Mouse (Mus musculus) embryonic facial prominence, embryonic 10.5 days (tissue): ENCODE measurements at regions not wholly inside any gene's neighbourhood (a gene's known extent, or its start where the extent isn't known, plus 50 kb on each side); places are given as distances from the start of the nearest gene placed in this dataset.
"Not testable (repeated sequence)": the region's sequence is repeated elsewhere in the genome, so short reads cannot be mapped to it uniquely, and the experiment has no call there.

Source experiments
- DNase-seq: peaks from one replicate; pipeline ENCODE4 v3.0.0-alpha.2; 2017; ENCODE audit warnings: low spot score
- H3K27ac ChIP-seq: fragments of 300-500 bp; sonication (generic); replicated peaks from 2 replicates; pipeline ENCODE4 v1.5.1; 2016; ENCODE audit warnings: mild to moderate bottlenecking
- H3K27me3 ChIP-seq: fragments of 300-500 bp; sonication (generic); replicated peaks from 2 replicates; pipeline ENCODE4 v1.6.1; 2016; ENCODE audit warnings: low read depth, mild to moderate bottlenecking; ENCODE audit not compliant: poor library complexity, severe bottlenecking
- H3K36me3 ChIP-seq: fragments of 300-500 bp; sonication (generic); replicated peaks from 2 replicates; pipeline ENCODE4 v1.6.1; 2016; ENCODE audit warnings: mild to moderate bottlenecking, moderate library complexity
- H3K4me1 ChIP-seq: fragments of 300-500 bp; sonication (generic); 2 replicates; pipeline ENCODE4 v1.6.1; 2016
- H3K4me3 ChIP-seq: fragments of 300-500 bp; sonication (generic); 2 replicates; pipeline ENCODE4 v1.5.1; 2016; ENCODE audit warnings: mild to moderate bottlenecking, moderate library complexity
- H3K9me3 ChIP-seq: fragments of 300-500 bp; sonication (generic); 2 replicates; pipeline ENCODE4 v1.6.1; 2016; ENCODE audit warnings: mild to moderate bottlenecking
- WGBS: fragments of 180-500 bp; shearing (Covaris S2); methylation state at CpG from one replicate; pipeline ENCODE4 v1.1.7; 2016; 5-methylcytosine and 5-hydroxymethylcytosine counted together

DNA sequence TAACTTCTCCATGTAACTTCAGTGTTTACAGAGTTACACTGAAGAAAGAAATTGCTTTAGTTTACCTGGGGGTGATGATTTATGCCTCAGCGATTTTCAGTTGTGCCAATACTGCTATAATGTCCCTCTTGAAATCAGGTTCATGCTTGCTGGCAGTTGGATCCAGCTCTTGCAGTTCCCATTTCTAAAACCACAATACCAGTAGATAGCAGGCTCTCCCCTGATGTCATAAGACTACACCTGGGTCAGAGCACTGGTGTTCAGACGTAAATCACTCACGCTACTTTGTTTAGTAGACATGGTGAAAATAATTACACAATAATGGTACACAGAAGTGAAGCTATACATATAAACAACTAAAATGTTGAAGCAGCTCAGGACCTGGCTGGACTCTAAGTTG is 800.2 kb upstream of the Zfp386 start:
- not testable (repeated sequence) for H3K27ac ChIP-seq, H3K9me3 ChIP-seq, H3K36me3 ChIP-seq, H3K4me1 ChIP-seq, DNase-seq, H3K27me3 ChIP-seq, H3K4me3 ChIP-seq
- WGBS = 87% methylated on average over 3 of the region's 3 CpGs

- Histone ChIP-seq H3K27me3 (no peaks in the 10 kb centered on the region), H3K27ac (no peak overlapping the region), H3K4me1 (no peaks in the 10 kb centered on the region), H3K4me3 (no peak overlapping the region), H3K36me3 (no peaks in the 10 kb centered on the region), H3K9me3 (peaks cover 22% of the 10 kb centered on the region)
- 75% methylated on average over 1 of the region's 1 CpGs for WGBS
- DNase-seq = no peak
These were observed 789.7 kb upstream of the Zfp386 start for GRCm38 (mm10) chr12:115257802-115258201.

DNA sequence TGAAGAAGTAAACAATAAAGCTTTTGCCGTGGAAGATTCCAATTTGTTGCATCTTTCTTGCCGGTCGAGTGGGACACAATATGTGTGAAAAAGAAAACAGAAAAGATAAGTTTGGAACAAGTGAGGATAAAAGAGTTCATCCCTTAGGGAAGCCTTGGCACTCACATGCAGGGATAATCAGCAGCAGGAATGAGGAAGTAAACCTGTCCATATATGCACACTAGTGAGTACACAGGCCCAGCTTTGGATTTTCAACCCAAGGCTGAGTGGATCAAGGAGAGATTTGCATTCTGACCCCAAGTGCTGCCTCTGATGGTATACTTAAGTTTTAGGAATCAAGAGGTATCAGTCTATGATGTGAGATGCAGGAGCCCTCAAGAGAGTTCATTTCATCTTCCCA is 788.8 kb upstream of the Zfp386 start:
- WGBS = 85% methylated on average over 3 of the region's 3 CpGs
- Histone ChIP-seq H3K36me3 (no peaks in the 10 kb centered on the region), H3K4me1 (no peaks in the 10 kb centered on the region), H3K4me3 (no peak overlapping the region), H3K9me3 (peaks cover 22% of the 10 kb centered on the region), H3K27me3 (no peaks in the 10 kb centered on the region), H3K27ac (no peak overlapping the region)
- DNase-seq = no peak

- H3K36me3 ChIP-seq, H3K4me3 ChIP-seq, H3K4me1 ChIP-seq, H3K27ac ChIP-seq, H3K27me3 ChIP-seq, DNase-seq: not testable (repeated sequence)
- H3K9me3 ChIP-seq = peaks cover 22% of the 10 kb centered on the region
These were observed 785.1 kb upstream of the Zfp386 start for GRCm38 (mm10) chr12:115262431-115262830.

DNA sequence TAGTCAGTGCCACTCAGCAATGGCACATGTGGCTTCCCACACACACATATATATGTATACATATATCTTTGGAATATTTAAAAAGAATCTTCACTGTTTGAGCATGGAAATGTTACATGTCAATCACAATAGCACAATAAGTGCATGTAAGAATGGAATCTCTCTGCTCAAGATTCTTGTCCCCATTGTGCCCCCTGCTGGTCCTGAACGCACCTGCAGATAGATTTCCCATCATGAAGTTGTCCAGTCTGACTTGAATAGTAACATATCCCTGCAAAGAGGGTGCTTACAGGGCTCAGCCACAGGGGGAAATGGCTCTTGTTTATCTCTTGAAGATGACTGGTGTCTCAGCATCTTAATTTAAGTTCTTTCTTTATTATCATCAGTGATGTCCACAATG is 770.8 kb upstream of the Zfp386 start:
- 79% methylated on average over 1 of the region's 1 CpGs for WGBS
- not testable (repeated sequence) for H3K36me3 ChIP-seq, DNase-seq, H3K27ac ChIP-seq, H3K27me3 ChIP-seq, H3K4me3 ChIP-seq, H3K4me1 ChIP-seq
- peaks cover 28% of the 10 kb centered on the region for H3K9me3 ChIP-seq

GRCm38 (mm10) chr12:115293772-115294171 is 753.8 kb upstream of the Zfp386 start:
- 75% methylated on average over 4 of the region's 4 CpGs for WGBS
- H3K4me3 ChIP-seq, H3K36me3 ChIP-seq, DNase-seq, H3K27me3 ChIP-seq, H3K4me1 ChIP-seq, H3K27ac ChIP-seq: not testable (repeated sequence)
- peaks cover 21% of the 10 kb centered on the region for H3K9me3 ChIP-seq

- not testable (repeated sequence) for H3K27me3 ChIP-seq, DNase-seq, H3K4me3 ChIP-seq, H3K36me3 ChIP-seq, H3K27ac ChIP-seq, H3K4me1 ChIP-seq
- H3K9me3 ChIP-seq = peaks cover 10% of the 10 kb centered on the region
These were observed 749.5 kb upstream of the Zfp386 start for GRCm38 (mm10) chr12:115298041-115298440.

DNA sequence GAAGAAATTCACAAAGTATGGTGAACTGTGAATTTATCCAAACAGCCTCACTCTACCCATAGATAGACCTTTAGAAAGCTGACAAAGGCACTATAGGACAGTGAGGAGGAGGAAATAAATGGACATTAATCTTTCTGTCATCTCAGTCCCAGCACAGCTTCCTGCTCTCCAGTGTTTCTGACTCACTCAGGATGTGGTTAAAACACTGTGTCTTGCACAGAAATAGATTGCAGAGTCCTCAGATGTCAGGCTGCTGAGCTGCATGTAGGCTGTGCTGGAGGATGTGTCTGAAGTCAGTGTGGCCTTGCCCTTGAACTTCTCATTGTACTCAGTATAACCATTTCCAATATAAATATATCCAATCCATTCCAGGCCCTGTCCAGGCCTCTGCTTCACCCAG is 735.6 kb upstream of the Zfp386 start:
- no peak overlapping the region for H3K27ac ChIP-seq
- peaks cover 14% of the 10 kb centered on the region; the same call in 1 of the 2 replicates for H3K9me3 ChIP-seq
- no peaks in the 10 kb centered on the region for H3K36me3 ChIP-seq
- no peaks in the 10 kb centered on the region for H3K27me3 ChIP-seq
- no peak overlapping the region for H3K4me3 ChIP-seq
- H3K4me1 ChIP-seq = no peaks in the 10 kb centered on the region
- no peak for DNase-seq

GRCm38 (mm10) chr12:115312604-115313003 is 734.9 kb upstream of the Zfp386 start:
- WGBS = 79% methylated on average over 1 of the region's 1 CpGs
- not testable (repeated sequence) for H3K4me3 ChIP-seq, DNase-seq, H3K27ac ChIP-seq, H3K27me3 ChIP-seq, H3K36me3 ChIP-seq, H3K4me1 ChIP-seq
- peaks cover 12% of the 10 kb centered on the region; the same call in 1 of the 2 replicates for H3K9me3 ChIP-seq

DNA sequence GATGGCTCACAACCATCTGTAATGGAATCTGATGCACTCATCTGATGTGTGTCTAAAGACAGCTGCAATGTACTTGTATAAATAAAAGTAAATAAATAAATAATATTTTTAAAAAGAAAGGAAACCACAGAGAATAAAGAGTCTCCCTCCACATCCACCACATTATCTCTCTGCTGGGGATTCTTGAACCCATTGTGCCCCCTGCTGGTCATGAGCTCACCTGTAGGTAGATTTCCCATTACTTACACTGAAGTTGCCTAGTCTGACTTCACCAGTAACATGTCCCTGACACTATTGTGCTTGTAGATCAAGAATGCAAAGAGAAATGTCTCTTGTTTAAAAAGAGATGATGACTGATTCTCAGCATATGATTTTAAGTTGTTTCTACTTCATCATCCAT is 726.9 kb upstream of the Zfp386 start:
- peaks cover 12% of the 10 kb centered on the region for H3K9me3 ChIP-seq
- H3K36me3 ChIP-seq = not testable (repeated sequence)

GRCm38 (mm10) chr12:115328439-115328838 is 719.1 kb upstream of the Zfp386 start:
- H3K4me1 ChIP-seq = no peaks in the 10 kb centered on the region
- H3K27ac ChIP-seq = no peak overlapping the region
- peaks cover 26% of the 10 kb centered on the region for H3K9me3 ChIP-seq
- DNase-seq = no peak
- no peaks in the 10 kb centered on the region for H3K27me3 ChIP-seq
- no peak overlapping the region for H3K4me3 ChIP-seq
- 60% methylated on average over 1 of the region's 1 CpGs for WGBS
- no peaks in the 10 kb centered on the region for H3K36me3 ChIP-seq

More for the DNA sequence above, 726.9 kb upstream of the Zfp386 start:
- H3K27me3 ChIP-seq, H3K4me3 ChIP-seq, H3K4me1 ChIP-seq, H3K27ac ChIP-seq, DNase-seq: not testable (repeated sequence)

- not testable (repeated sequence) for H3K27me3 ChIP-seq, H3K4me3 ChIP-seq, H3K27ac ChIP-seq, H3K4me1 ChIP-seq, H3K36me3 ChIP-seq, DNase-seq
- H3K9me3 ChIP-seq = peaks cover 13% of the 10 kb centered on the region; the same call in 1 of the 2 replicates
- WGBS = 92% methylated on average over 3 of the region's 3 CpGs
These were observed 712.8 kb upstream of the Zfp386 start for GRCm38 (mm10) chr12:115334770-115335169.

GRCm38 (mm10) chr12:115336594-115336993 is 710.9 kb upstream of the Zfp386 start:
- no peak for DNase-seq
- Histone ChIP-seq H3K9me3 (peaks cover 22% of the 10 kb centered on the region; the same call in 1 of the 2 replicates), H3K4me3 (no peak overlapping the region), H3K27ac (no peak overlapping the region), H3K4me1 (no peaks in the 10 kb centered on the region), H3K36me3 (no peaks in the 10 kb centered on the region), H3K27me3 (no peaks in the 10 kb centered on the region)
- WGBS = 74% methylated on average over 1 of the region's 1 CpGs

DNA sequence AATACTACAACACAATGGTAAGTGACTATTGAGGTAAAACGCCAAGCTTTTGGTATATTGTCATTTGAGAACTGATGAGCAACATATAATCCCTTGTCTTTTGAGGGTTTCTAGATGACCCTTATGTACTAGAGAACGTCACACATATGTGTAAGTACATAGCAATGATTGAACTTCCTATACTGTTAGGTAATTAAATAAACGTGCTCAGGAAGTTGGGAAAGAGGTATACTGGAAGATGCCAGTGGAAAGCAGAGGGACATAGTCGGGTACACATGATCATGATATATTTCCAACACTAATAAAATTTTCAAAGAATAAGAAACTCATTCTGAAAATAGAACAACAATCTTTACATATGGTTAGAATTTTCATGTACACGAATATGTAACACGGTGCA is 701.4 kb upstream of the Zfp386 start:
- H3K4me3 ChIP-seq, H3K9me3 ChIP-seq, H3K36me3 ChIP-seq, H3K4me1 ChIP-seq, H3K27me3 ChIP-seq, DNase-seq, H3K27ac ChIP-seq: not testable (repeated sequence)
- WGBS = 80% methylated on average over 5 of the region's 6 CpGs
